Mouse (Mus musculus): ENCODE results near the gene Umod. TPM values are rescaled to one million over a fixed set of nuclear protein-coding genes. Genes with fewer than 3 reads are reported as not detected.

Gene Umod
- polyA plus RNA-seq, 1 experiment from 2014 or later, result not detected

GRCm38 (mm10) chr7:119515492-119516271 is 36.6 kb upstream of the Umod start:
- WGBS, result 68% methylated on average over 10 of the region's 10 CpGs
- no peak overlapping the region for H3K9ac ChIP-seq
- no peaks in the 10 kb centered on the region for H3K9me3 ChIP-seq
- H3K27ac ChIP-seq, result no peak overlapping the region
- H3K36me3 ChIP-seq (replicated peaks), result no peaks in the 10 kb centered on the region
- no peaks in the 10 kb centered on the region for H3K27me3 ChIP-seq
- no peak; the same call in 1 of the 2 replicates for ATAC-seq (ENCODE audit: low FRiP score)
- H3K4me2 ChIP-seq, result no peak overlapping the region
- no peak overlapping the region for H3K4me3 ChIP-seq (replicated peaks)
- no peaks in the 10 kb centered on the region for H3K4me1 ChIP-seq

DNA sequence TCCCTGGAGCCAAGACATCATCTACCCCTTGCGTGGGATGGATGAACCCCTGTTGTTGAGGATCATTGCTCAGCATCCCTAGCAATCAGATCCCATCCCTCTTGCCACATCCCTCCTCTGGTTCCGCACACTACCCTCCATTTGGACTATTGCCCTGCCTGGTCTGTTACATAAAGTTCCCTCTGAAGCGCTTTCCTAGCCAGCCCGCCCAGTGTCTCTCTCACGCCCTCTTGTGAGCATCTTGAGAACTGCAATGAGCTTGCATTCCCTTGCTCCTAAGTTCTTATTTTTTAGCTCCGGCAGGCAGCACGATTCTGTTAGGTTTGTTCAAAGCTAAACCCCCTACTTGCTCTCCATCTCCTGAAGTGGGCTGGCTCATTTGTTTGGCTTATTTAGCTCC is 34.0 kb upstream of the Umod start:
- Histone ChIP-seq H3K4me1 (no peaks in the 10 kb centered on the region), H3K4me2 (no peak overlapping the region), H3K4me3 (replicated peaks) (no peak overlapping the region), H3K27me3 (no peaks in the 10 kb centered on the region), H3K36me3 (replicated peaks) (no peaks in the 10 kb centered on the region), H3K9me3 (no peaks in the 10 kb centered on the region), H3K9ac (no peak overlapping the region), H3K27ac (no peak overlapping the region)
- no peak for ATAC-seq (ENCODE audit: low FRiP score)
- WGBS, result 28% methylated on average over 7 of the region's 7 CpGs

- Histone ChIP-seq H3K4me1 (no peaks in the 10 kb centered on the region), H3K9me3 (no peaks in the 10 kb centered on the region), H3K4me2 (no peak overlapping the region), H3K36me3 (replicated peaks) (no peaks in the 10 kb centered on the region), H3K27ac (no peak overlapping the region), H3K4me3 (replicated peaks) (no peak overlapping the region), H3K9ac (no peak overlapping the region), H3K27me3 (no peaks in the 10 kb centered on the region)
- WGBS, result 87% methylated on average over 4 of the region's 4 CpGs
- no peak for ATAC-seq (ENCODE audit: low FRiP score)
These were observed 32.1 kb upstream of the Umod start for GRCm38 (mm10) chr7:119511143-119511542.

GRCm38 (mm10) chr7:119490041-119490780 is 11.1 kb upstream of the Umod start:
- Histone ChIP-seq H3K4me3 (replicated peaks) (no peak overlapping the region), H3K4me1 (no peaks in the 10 kb centered on the region), H3K27ac (no peak overlapping the region), H3K36me3 (replicated peaks) (no peaks in the 10 kb centered on the region), H3K9ac (no peak overlapping the region), H3K4me2 (no peak overlapping the region), H3K9me3 (no peaks in the 10 kb centered on the region), H3K27me3 (no peaks in the 10 kb centered on the region; the same call in 1 of the 2 replicates)
- 86% methylated on average over 4 of the region's 4 CpGs for WGBS
- ATAC-seq (ENCODE audit: low FRiP score), result no peak

DNA sequence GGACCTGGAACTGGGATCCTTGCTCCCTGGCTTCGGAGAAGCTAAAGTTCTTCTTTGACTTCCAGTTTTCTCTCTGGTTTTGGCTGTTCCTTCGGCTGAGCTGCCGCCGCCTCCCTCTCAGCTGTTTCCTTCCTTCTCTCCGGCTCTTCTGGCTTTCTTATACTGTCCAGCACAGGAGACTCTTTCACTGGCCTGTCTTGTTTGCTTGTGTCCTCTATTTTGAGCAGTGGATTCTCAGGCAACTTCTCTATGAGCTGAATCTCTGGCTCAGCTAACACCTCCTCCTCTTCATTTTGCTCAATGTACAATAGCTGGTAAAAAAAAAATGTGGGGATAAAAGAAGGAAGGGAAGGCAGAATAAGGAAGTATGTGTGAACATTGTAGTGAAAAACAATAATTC is 7.6 kb upstream of the Umod start:
- no peaks in the 10 kb centered on the region for H3K4me1 ChIP-seq
- no peak overlapping the region for H3K27ac ChIP-seq
- H3K27me3 ChIP-seq, result no peaks in the 10 kb centered on the region
- H3K4me3 ChIP-seq (replicated peaks), result no peak overlapping the region
- no peak overlapping the region for H3K4me2 ChIP-seq
- H3K9me3 ChIP-seq, result no peaks in the 10 kb centered on the region
- 89% methylated on average over 5 of the region's 5 CpGs for WGBS
- ATAC-seq (ENCODE audit: low FRiP score), result no peak
- H3K9ac ChIP-seq, result no peak overlapping the region
- no peaks in the 10 kb centered on the region for H3K36me3 ChIP-seq (replicated peaks)

GRCm38 (mm10) chr7:119484154-119484553 is 5.1 kb upstream of the Umod start:
- no peaks in the 10 kb centered on the region for H3K36me3 ChIP-seq (replicated peaks)
- no peaks in the 10 kb centered on the region for H3K4me1 ChIP-seq
- 88% methylated on average over 4 of the region's 4 CpGs for WGBS

DNA sequence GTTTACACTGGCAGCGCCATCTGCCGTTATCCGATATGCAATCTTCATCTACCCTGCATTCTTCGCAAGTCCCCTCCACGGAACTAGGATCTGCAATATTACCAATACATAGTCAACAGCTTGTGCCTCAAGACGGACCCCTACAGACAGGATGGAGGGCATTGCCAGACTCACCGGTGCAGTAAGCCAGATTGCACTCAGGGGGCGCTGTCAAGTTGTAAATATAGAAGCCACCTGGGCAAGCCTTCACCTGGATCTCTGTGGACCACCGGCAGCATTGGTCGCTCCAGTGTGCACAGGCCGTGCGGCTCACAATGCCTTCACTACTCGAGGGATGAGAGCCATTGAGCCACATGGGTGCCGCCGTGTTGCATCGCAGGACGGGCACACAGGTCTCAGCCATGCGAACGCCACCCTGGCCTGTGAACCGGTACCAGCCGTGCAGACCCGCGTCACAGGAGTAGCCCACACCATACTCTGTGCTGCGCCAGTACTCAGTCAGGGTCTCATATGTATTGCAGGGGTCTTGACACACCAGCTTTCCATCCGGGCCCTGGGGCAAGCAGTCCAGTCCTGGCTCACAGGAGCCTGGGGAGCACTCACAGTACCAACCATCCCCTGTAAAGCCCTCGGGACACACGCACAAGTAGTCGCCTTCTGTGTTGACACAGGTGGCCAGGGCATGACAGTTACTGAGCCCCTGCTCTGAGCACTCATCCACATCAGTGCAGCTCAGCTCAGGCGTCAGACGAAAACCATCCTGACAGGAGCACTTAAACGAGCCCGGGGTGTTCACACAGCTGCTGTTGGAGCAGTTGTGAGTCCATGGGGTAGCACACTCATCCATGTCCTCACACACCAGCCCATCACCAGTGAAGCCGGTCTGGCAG is 2.3 kb downstream of the Umod start:
- no peak for ATAC-seq (ENCODE audit: low FRiP score)
- Histone ChIP-seq H3K4me2 (no peak overlapping the region), H3K36me3 (replicated peaks) (no peaks in the 10 kb centered on the region), H3K27ac (no peak overlapping the region), H3K4me1 (no peaks in the 10 kb centered on the region), H3K27me3 (no peaks in the 10 kb centered on the region), H3K9me3 (no peaks in the 10 kb centered on the region), H3K4me3 (replicated peaks) (no peak overlapping the region), H3K9ac (no peak overlapping the region)
- 79% methylated on average over 33 of the region's 33 CpGs for WGBS

More at GRCm38 (mm10) chr7:119484154-119484553, 5.1 kb upstream of the Umod start:
- Histone ChIP-seq H3K9me3 (no peaks in the 10 kb centered on the region), H3K4me3 (replicated peaks) (no peak overlapping the region), H3K4me2 (no peak overlapping the region), H3K27me3 (no peaks in the 10 kb centered on the region), H3K9ac (no peak overlapping the region), H3K27ac (no peak overlapping the region)
- no peak for ATAC-seq (ENCODE audit: low FRiP score)

DNA sequence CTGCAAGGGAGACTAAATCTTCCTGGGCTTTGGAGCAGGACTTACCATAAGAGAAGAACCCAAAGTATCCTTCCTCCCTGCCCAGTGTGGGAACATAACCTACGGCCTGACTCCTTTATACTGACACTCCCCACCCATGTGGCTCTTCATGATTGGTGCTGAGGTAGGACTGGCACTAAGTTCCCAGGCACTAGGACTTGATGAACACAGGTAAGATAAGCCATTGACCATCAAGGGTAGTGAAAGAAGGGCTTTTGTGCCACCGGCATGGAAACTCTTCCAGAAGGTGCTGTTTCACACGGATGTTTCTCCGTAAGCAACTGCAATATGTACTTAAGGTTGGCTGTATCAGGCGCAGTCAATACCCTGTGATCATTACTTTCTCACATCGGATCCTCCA is 19.9 kb downstream of the Umod start, which contains the start of gene Gp2:
Gene Gp2 (minus strand): TSS at position 101 of the 400 bp plus-strand sequence.
- Histone ChIP-seq H3K27ac (no peak within 1 kb of the TSS), H3K9ac (no peak within 1 kb of the TSS), H3K4me3 (replicated peaks) (no peak within 1 kb of the TSS), H3K9me3 (no peaks in the 10 kb centered on the region), H3K27me3 (no peaks in the 10 kb centered on the region), H3K4me1 (peaks cover 4% of the 10 kb centered on the region; the same call in 1 of the 2 replicates), H3K36me3 (replicated peaks) (no peaks in the 10 kb centered on the region), H3K4me2 (no peak within 1 kb of the TSS)
- 93% methylated on average over 6 of the region's 6 CpGs for WGBS
- no peak for ATAC-seq (ENCODE audit: low FRiP score)

DNA sequence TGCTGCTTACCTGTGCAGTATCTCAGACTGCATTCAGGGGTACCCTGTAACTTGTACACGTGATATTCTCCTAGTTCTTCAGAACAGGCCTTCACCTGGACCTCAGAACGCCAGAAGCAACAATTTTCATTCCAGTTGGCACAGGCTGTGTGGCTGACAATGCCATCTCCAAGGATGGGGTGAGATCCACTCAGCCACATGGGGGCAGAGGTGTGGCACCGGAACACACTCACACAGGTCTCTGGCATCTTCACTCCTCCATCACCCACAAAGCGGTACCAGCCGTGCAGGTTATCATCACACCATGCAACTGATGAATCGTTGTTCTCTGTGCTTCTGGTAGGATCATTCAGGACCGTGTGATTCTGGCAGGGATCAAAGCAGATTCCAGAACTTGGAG is 24.9 kb downstream of the Umod start:
- Histone ChIP-seq H3K9ac (no peak overlapping the region), H3K9me3 (no peaks in the 10 kb centered on the region), H3K27me3 (no peaks in the 10 kb centered on the region), H3K4me1 (peaks cover 4% of the 10 kb centered on the region; the same call in 1 of the 2 replicates), H3K4me2 (no peak overlapping the region), H3K27ac (no peak overlapping the region), H3K4me3 (replicated peaks) (no peak overlapping the region), H3K36me3 (replicated peaks) (no peaks in the 10 kb centered on the region)
- no peak for ATAC-seq (ENCODE audit: low FRiP score)
- WGBS, result 75% methylated on average over 7 of the region's 7 CpGs

DNA sequence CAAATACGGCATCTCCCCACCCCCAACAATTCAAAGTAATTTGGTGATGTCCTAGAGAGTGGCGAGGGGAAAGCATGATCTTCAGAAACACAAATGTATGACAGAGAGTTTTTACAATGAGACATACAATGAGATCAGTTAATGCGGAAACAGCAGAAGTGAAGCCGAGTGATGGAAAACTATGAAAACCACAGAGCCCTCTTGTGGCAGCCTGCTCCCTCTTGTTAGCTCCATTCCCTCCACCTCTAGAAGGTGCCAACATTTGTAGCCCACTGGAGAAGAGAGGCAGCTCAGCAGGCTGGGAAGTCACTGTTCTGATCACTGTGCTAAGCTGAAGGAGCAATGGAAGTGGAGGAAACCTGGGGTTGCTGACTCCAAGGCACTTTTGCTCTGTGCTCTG is 35.2 kb downstream of the Umod start:
- 79% methylated on average over 4 of the region's 4 CpGs for WGBS
- Histone ChIP-seq H3K36me3 (replicated peaks) (no peaks in the 10 kb centered on the region), H3K4me3 (replicated peaks) (no peak overlapping the region), H3K27me3 (no peaks in the 10 kb centered on the region), H3K27ac (no peak overlapping the region), H3K9ac (no peak overlapping the region), H3K9me3 (no peaks in the 10 kb centered on the region), H3K4me2 (no peak overlapping the region), H3K4me1 (no peaks in the 10 kb centered on the region)
- ATAC-seq (ENCODE audit: low FRiP score), result no peak

GRCm38 (mm10) chr7:119441938-119442337 is 37.1 kb downstream of the Umod start:
- Histone ChIP-seq H3K27me3 (no peaks in the 10 kb centered on the region), H3K4me2 (no peak overlapping the region), H3K4me1 (no peaks in the 10 kb centered on the region), H3K4me3 (replicated peaks) (no peak overlapping the region), H3K36me3 (replicated peaks) (no peaks in the 10 kb centered on the region), H3K9ac (no peak overlapping the region), H3K9me3 (no peaks in the 10 kb centered on the region), H3K27ac (no peak overlapping the region)
- 80% methylated on average over 1 of the region's 1 CpGs for WGBS
- ATAC-seq (ENCODE audit: low FRiP score), result no peak

DNA sequence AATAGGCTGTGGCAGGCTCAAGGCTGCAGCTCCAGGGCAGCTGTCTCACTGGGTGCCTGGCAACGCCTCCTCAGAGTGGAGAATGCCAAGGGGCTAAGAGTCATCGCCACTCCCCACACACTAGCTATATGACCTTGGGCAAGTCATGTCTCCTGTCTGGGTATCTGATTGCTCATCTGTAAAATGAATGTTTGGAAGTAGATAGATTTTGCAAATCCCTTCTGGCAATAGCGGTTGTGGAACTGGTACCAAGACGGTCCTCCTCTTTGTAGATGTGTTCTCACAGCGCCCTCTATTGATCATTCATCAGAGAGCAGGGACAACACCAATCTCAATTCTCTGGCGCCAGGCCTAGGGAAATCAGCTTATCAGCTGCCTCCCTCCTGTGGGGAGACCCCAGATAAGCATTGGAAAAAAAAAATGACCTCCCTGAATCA is 51.9 kb downstream of the Umod start:
- Histone ChIP-seq H3K9ac (no peak overlapping the region), H3K4me2 (no peak overlapping the region; the same call in 1 of the 2 replicates), H3K27me3 (no peaks in the 10 kb centered on the region), H3K4me1 (no peaks in the 10 kb centered on the region), H3K27ac (no peak overlapping the region), H3K36me3 (replicated peaks) (no peaks in the 10 kb centered on the region), H3K4me3 (replicated peaks) (no peak overlapping the region), H3K9me3 (no peaks in the 10 kb centered on the region)
- 12% methylated on average over 6 of the region's 6 CpGs for WGBS
- ATAC-seq (ENCODE audit: low FRiP score), result peak; percentile 77
